Mouse (Mus musculus) limb, embryonic 15.5 days (tissue): Measurements from ENCODE around the gene Fat3. TPM values are rescaled to one million over a fixed set of nuclear protein-coding genes. Genes with fewer than 3 reads are reported as not detected.

ENCODE experiments used
- ATAC-seq: fragments of 200-750 bp; cut with Nextera tagmentation; 2 replicates; pipeline ENCODE4 v1.8.0; 2017; ENCODE audit warnings: low read depth, moderate TSS enrichment; ENCODE audit not compliant: insufficient number of reproducible peaks, low FRiP score, low TSS enrichment
- H3K27ac ChIP-seq: fragments of 300-500 bp; sonication (generic); 2 replicates; pipeline ENCODE4 v1.5.1; 2015; ENCODE audit warnings: moderate library complexity, mild to moderate bottlenecking, inconsistent platforms
- H3K27me3 ChIP-seq: fragments of 300-500 bp; sonication (generic); 2 replicates; pipeline ENCODE4 v1.6.1; 2015; ENCODE audit warnings: inconsistent platforms
- H3K36me3 ChIP-seq: fragments of 300-500 bp; sonication (generic); 2 replicates; pipeline ENCODE4 v1.6.1; 2015; ENCODE audit warnings: inconsistent platforms
- H3K4me1 ChIP-seq: fragments of 300-500 bp; sonication (generic); 2 replicates; pipeline ENCODE4 v1.6.1; 2015; ENCODE audit warnings: inconsistent platforms
- H3K4me2 ChIP-seq: fragments of 300-500 bp; sonication (generic); 2 replicates; pipeline ENCODE4 v1.6.1; 2015; ENCODE audit warnings: mild to moderate bottlenecking, inconsistent platforms
- H3K4me3 ChIP-seq: fragments of 300-500 bp; sonication (generic); 2 replicates; pipeline ENCODE4 v1.5.1; 2015; ENCODE audit warnings: mild to moderate bottlenecking, inconsistent platforms
- H3K9ac ChIP-seq: fragments of 300-500 bp; sonication (generic); 2 replicates; pipeline ENCODE4 v1.6.1; 2015; ENCODE audit warnings: inconsistent platforms
- H3K9me3 ChIP-seq: fragments of 300-500 bp; sonication (generic); 2 replicates; pipeline ENCODE4 v1.6.1; 2016; ENCODE audit warnings: inconsistent platforms
- WGBS: fragments of 180-500 bp; shearing (Covaris S2); methylation state at CpG from one replicate; pipeline ENCODE4 v1.1.7; 2015; 5-methylcytosine and 5-hydroxymethylcytosine counted together
- polyA plus RNA-seq: library from polyadenylated mRNA; unstranded; fragments of >200 nt; fragmentation: Nextera tagmentation; extraction: Ambion mirVana; gene quantifications from 2 replicates; pipeline ENCODE4 v1.2.1, GENCODE M21; 2015

Fat3 gene
- polyA plus RNA-seq, 1 experiment from 2014 or later, result 2.6 TPM

GRCm38 (mm10) chr9:16344902-16345855 lies 155.9 kb downstream of the Fat3 start:
- Histone ChIP-seq H3K4me3 (no peak overlapping the region), H3K9me3 (no peaks in the 10 kb centered on the region), H3K4me2 (no peak overlapping the region), H3K27ac (no peak overlapping the region), H3K36me3 (no peaks in the 10 kb centered on the region), H3K9ac (no peak overlapping the region), H3K27me3 (no peaks in the 10 kb centered on the region), H3K4me1 (no peaks in the 10 kb centered on the region)
- ATAC-seq, result no peak
- 62% methylated on average over 11 of the region's 11 CpGs for WGBS

- ATAC-seq, result no peak
- WGBS, result 74% methylated on average over 2 of the region's 2 CpGs
- H3K9me3 ChIP-seq, result no peaks in the 10 kb centered on the region
- no peaks in the 10 kb centered on the region for H3K36me3 ChIP-seq
- no peaks in the 10 kb centered on the region for H3K4me1 ChIP-seq
- H3K27ac ChIP-seq, result no peak overlapping the region
- no peak overlapping the region for H3K4me2 ChIP-seq
- H3K27me3 ChIP-seq, result no peaks in the 10 kb centered on the region
- H3K9ac ChIP-seq, result no peak overlapping the region
- no peak overlapping the region for H3K4me3 ChIP-seq
Observed at GRCm38 (mm10) chr9:16343191-16343590, 157.9 kb downstream of the Fat3 start.

GRCm38 (mm10) chr9:16342577-16342976 lies 158.5 kb downstream of the Fat3 start:
- Histone ChIP-seq H3K36me3 (no peaks in the 10 kb centered on the region), H3K4me1 (no peaks in the 10 kb centered on the region), H3K4me2 (no peak overlapping the region), H3K9ac (no peak overlapping the region), H3K4me3 (no peak overlapping the region), H3K27ac (no peak overlapping the region), H3K9me3 (no peaks in the 10 kb centered on the region), H3K27me3 (no peaks in the 10 kb centered on the region)
- no peak for ATAC-seq
- 80% methylated on average over 8 of the region's 8 CpGs for whole genome bisulfite sequencing

DNA sequence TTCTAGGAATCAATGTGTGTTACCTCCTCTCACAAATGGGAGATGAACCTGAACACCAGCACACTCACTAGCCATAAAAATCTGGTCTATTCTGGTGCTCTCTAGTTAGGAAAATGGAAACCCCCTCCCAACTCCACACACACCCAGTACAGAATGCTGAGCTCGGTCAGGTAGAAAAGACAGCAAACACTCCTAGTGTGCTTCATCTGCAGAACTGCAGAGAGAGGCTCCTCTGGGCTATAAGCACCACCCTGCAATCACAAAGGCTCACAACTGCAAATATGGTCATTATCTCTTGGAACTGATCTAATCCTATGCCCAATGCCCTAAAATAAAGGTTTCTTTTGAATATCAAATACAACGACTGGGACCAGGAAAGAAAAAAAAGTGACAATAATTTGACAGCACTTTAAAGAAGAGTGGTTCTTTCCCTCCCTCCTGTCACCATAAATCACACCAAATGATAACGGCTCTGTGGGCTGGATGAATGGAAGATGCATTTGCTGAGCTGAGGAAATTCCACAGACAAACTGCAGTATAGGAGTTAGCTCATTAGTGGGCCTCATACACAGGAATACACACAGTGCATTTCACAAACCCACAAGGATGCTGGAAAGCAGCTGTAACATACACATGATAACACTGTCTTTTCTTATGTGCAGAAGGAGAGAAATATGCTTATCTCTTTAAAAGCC lies 170.6 kb downstream of the Fat3 start:
- no peak overlapping the region for H3K4me2 ChIP-seq
- ATAC-seq, result no peak
- H3K9ac ChIP-seq, result no peak overlapping the region
- H3K27me3 ChIP-seq, result no peaks in the 10 kb centered on the region
- H3K4me1 ChIP-seq, result no peaks in the 10 kb centered on the region
- no peak overlapping the region for H3K27ac ChIP-seq
- no peak overlapping the region for H3K4me3 ChIP-seq
- H3K9me3 ChIP-seq, result no peaks in the 10 kb centered on the region
- H3K36me3 ChIP-seq, result no peaks in the 10 kb centered on the region
- 37% methylated on average over 3 of the region's 3 CpGs for WGBS

GRCm38 (mm10) chr9:16318957-16319356 lies 182.1 kb downstream of the Fat3 start:
- no peaks in the 10 kb centered on the region for H3K4me1 ChIP-seq
- no peak overlapping the region for H3K4me3 ChIP-seq
- H3K9me3 ChIP-seq, result no peaks in the 10 kb centered on the region
- no peaks in the 10 kb centered on the region for H3K27me3 ChIP-seq
- ATAC-seq, result no peak
- H3K9ac ChIP-seq, result no peak overlapping the region
- H3K27ac ChIP-seq, result no peak overlapping the region
- H3K36me3 ChIP-seq, result no peaks in the 10 kb centered on the region
- 80% methylated on average over 1 of the region's 1 CpGs for whole genome bisulfite sequencing
- H3K4me2 ChIP-seq, result no peak overlapping the region

GRCm38 (mm10) chr9:16312599-16313197 lies 188.4 kb downstream of the Fat3 start:
- 57% methylated on average over 4 of the region's 4 CpGs for WGBS
- ATAC-seq, result no peak
- H3K9me3 ChIP-seq, result no peaks in the 10 kb centered on the region

DNA sequence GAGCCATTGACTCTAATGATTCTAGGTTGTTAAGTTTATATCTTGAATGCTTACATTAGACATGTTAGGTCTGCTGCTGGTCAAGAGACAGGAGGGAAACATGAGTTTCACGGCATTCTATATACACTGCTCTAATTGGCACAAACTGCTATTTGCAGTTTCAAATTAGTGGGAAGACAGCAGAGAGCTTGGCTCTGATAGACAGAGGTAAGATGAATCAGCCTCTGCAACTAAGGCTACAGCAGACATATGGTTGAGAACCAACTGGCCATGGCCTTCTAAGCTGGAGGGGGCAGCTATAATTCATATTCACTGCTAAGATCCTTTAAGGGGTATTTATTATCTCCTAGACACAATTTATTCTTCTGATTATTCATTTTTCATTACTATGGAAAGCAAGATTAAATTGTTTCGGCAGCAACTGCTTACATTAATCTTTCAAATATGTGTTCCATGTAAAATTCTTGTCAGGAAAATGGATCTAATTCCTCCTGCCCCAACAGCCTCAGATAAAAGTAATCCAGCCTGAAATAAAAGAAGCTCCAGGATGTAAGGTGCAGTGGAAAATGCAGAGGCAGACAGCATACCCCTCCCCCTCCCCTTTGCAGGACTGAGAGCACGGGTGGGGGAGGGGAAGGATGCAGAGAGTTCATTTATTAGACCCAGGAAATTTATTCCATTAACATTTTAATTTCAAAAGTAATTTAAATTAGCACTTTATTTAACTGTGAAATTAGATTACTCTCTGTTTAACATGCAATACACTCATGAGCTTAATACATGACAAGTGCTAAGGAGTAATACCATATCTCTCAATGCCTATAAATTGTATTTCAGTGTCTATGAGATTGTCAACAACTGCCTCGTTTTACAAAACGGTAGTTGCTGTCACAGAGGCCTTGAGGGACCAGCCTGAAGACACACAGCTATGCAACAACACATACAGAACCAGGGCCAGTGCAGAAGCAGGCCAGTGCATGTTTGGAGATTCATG lies 189.9 kb downstream of the Fat3 start:
- no peak for ATAC-seq
- no peak overlapping the region for H3K4me3 ChIP-seq
- WGBS, result 46% methylated on average over 5 of the region's 5 CpGs
- no peaks in the 10 kb centered on the region for H3K27me3 ChIP-seq
- no peaks in the 10 kb centered on the region for H3K9me3 ChIP-seq
- H3K4me1 ChIP-seq, result peaks cover 5% of the 10 kb centered on the region; the same call in 1 of the 2 replicates
- no peak overlapping the region for H3K9ac ChIP-seq
- no peaks in the 10 kb centered on the region for H3K36me3 ChIP-seq
- no peak overlapping the region for H3K27ac ChIP-seq
- H3K4me2 ChIP-seq, result no peak overlapping the region

More at GRCm38 (mm10) chr9:16312599-16313197, 188.4 kb downstream of the Fat3 start:
- Histone ChIP-seq H3K4me2 (no peak overlapping the region), H3K4me3 (no peak overlapping the region), H3K36me3 (no peaks in the 10 kb centered on the region), H3K27me3 (no peaks in the 10 kb centered on the region), H3K4me1 (peaks cover 5% of the 10 kb centered on the region; the same call in 1 of the 2 replicates), H3K9ac (no peak overlapping the region), H3K27ac (no peak overlapping the region)

DNA sequence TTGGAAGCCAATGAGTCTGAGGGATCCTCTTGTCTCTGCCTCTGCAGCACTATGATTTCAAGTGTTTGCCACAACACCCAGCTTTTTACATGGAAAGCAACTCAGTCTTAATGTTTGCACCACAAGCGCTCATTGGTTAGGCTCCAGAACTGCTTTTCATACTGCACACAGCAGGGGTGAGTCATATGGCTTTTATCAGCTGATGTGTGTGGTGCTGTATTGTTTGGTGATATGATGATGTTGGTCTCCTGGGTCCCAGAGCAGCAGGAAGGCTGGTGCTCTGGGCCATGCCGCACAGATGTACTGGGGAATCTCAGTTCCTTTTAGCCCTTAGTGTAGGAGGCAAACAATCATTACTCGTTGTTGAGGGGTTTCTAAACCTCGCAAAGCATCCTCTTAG lies 190.8 kb downstream of the Fat3 start:
- Histone ChIP-seq H3K36me3 (no peaks in the 10 kb centered on the region), H3K4me1 (peaks cover 10% of the 10 kb centered on the region; the same call in 1 of the 2 replicates), H3K4me3 (no peak overlapping the region), H3K4me2 (no peak overlapping the region), H3K9ac (no peak overlapping the region), H3K27me3 (no peaks in the 10 kb centered on the region), H3K9me3 (no peaks in the 10 kb centered on the region), H3K27ac (no peak overlapping the region)
- no peak for ATAC-seq
- 66% methylated on average over 4 of the region's 4 CpGs for WGBS

DNA sequence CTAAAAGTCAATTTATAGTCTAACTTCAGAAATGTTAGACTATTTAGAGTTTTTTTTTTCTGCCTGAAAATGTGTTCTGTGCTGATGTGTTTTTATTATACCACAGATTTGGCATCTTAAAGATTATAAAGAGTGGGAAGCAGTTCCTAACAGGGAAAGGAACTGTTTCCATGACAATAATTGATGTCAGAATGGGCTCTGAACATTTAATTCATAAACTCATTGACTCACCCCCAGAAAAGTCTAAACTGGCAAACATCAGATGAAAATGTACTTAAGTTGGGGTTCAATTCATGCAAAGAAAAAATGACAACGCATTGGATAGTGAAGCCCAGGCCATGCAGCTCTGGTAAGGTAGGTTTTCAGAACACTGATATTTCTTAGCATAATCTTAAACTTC lies 193.3 kb downstream of the Fat3 start:
- 93% methylated on average over 1 of the region's 1 CpGs for WGBS
- H3K4me1 ChIP-seq, result peaks cover 10% of the 10 kb centered on the region; the same call in 1 of the 2 replicates
- no peaks in the 10 kb centered on the region for H3K9me3 ChIP-seq
- H3K27ac ChIP-seq, result no peak overlapping the region
- no peak for ATAC-seq
- H3K4me2 ChIP-seq, result no peak overlapping the region
- H3K27me3 ChIP-seq, result no peaks in the 10 kb centered on the region
- no peak overlapping the region for H3K9ac ChIP-seq
- no peak overlapping the region for H3K4me3 ChIP-seq
- H3K36me3 ChIP-seq, result no peaks in the 10 kb centered on the region

- H3K4me2 ChIP-seq, result no peak overlapping the region
- no peak overlapping the region for H3K27ac ChIP-seq
- H3K4me3 ChIP-seq, result no peak overlapping the region
- no peak overlapping the region for H3K9ac ChIP-seq
- no peaks in the 10 kb centered on the region for H3K9me3 ChIP-seq
- no peaks in the 10 kb centered on the region for H3K27me3 ChIP-seq
- 0 out of 2 replicates have a peak, but pooled peaks cover 5% of the 10 kb centered on the region for H3K4me1 ChIP-seq
- no peaks in the 10 kb centered on the region for H3K36me3 ChIP-seq
- no peak for ATAC-seq
Observed at GRCm38 (mm10) chr9:16306222-16306621, 194.9 kb downstream of the Fat3 start.
